Mouse (Mus musculus) pancreas, adult 10 weeks (tissue): Measurements from ENCODE around the gene Smpd3. TPM values are rescaled to one million over a fixed set of nuclear protein-coding genes. Genes with fewer than 3 reads are reported as not detected.

Source experiments
- polyA plus RNA-seq: library from polyadenylated mRNA; stranded (reverse); fragments of 350-450 nt; fragmentation: Illumina TruSeq; extraction: RNeasy Lipid Tissue Mini Kit (QIAGEN cat#74804); gene quantifications from one replicate; pipeline ENCODE4 v1.2.3, GENCODE M21; 2015; ENCODE audit warnings: low read depth, low replicate concordance; ENCODE audit not compliant: insufficient read depth

Gene Smpd3
- polyA plus RNA-seq = 4.2 TPM

GRCm38 (mm10) chr8:106337852-106338521 lies at the start of gene Smpd3:
Gene Smpd3, minus strand, starts transcription at chr8:106337988.

GRCm38 (mm10) chr8:106210821-106211345 lies 126.9 kb downstream of the Smpd3 start, which contains the start of the genes Slc7a6os and Prmt7:
Gene Slc7a6os, minus strand, starts transcription at chr8:106210935.
Gene Prmt7, plus strand, starts transcription at chr8:106210936.

Other genes starting within 250 kb of the Smpd3 start
- 17.7 TPM for gene Esrp2, start 201.0 kb downstream of the Smpd3 start, polyA plus RNA-seq
- gene Pla2g15, start 187.6 kb downstream of the Smpd3 start, polyA plus RNA-seq = 4.7 TPM
- 7.4 TPM for gene Slc7a6, start 169.1 kb downstream of the Smpd3 start, polyA plus RNA-seq
- gene Slc7a6os, start 127.1 kb downstream of the Smpd3 start, polyA plus RNA-seq = 19.0 TPM
- 3.5 TPM for gene Prmt7, start 127.1 kb downstream of the Smpd3 start, polyA plus RNA-seq
- 2.4 TPM for gene Zfp90, start 77.3 kb upstream of the Smpd3 start, polyA plus RNA-seq
- gene 6030452D12Rik, start 162.5 kb upstream of the Smpd3 start, polyA plus RNA-seq = not detected
- 1.1 TPM for gene Cdh3, start 172.9 kb upstream of the Smpd3 start, polyA plus RNA-seq
- 2.2 TPM for gene Gm10073, start 235.5 kb upstream of the Smpd3 start, polyA plus RNA-seq